Mouse (Mus musculus): ENCODE data around the gene Tfcp2l1. TPM values are rescaled to one million over a fixed set of nuclear protein-coding genes. Genes with fewer than 3 reads are reported as not detected.
"Not testable (repeated sequence)": the region's sequence is repeated elsewhere in the genome, so short reads cannot be mapped to it uniquely, and the experiment has no call there.

Tfcp2l1 gene
- total and polyA plus RNA-seq, 2 experiments from 2014 or later, result 0.68 to 3.1 TPM

DNA sequence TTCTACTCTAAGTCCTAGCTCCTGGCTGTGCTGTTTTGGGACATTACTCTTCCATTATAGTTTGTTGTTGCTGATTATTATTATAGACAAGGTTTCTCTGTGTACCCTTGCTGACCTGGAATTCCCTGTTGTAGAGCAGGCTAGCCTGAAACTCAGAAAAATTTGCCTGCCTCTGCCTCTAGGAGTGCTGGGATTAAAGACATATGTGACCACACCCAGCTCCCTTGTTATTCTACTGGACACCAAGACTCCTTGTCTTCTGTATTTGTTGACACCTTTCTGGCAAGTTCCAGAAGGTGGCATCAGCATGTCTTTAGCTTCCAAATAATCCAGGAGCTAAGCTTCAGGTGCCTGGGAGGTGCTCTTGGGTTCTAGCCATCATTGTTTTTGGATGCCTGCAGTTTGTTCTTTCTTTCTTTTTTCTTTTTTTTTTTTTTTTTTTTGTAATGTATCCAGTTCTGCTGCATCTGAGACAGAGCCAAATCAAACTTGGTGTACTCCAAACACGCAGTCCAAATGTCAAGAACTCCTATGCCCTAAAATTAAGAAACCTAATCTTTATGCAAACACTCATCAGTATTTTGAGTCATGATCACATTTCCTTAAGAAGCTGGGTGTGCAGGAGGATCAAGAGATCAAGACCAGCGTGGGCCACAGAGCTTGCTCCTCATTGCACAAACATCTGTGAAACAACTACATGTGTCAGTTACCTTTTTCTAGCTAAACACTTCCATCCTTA is 30.1 kb upstream of the Tfcp2l1 start:
- no peak for DNase-seq (ENCODE audit: low spot score)
- H3K4me1 ChIP-seq (ENCODE audit: insufficient read depth, low read length), result no peaks in the 10 kb centered on the region
- H3K9ac ChIP-seq (replicated peaks; ENCODE audit: low read length, poor library complexity, severe bottlenecking), result no peak overlapping the region
- H3K27ac ChIP-seq (ENCODE audit: low read depth, low read length), result no peak overlapping the region
- H3K4me2 ChIP-seq (ENCODE audit: low read depth, low read length, poor library complexity, severe bottlenecking), result no peak overlapping the region
- H3K9me3 ChIP-seq (ENCODE audit: low read length), result no peaks in the 10 kb centered on the region
- H3K4me3 ChIP-seq (ENCODE audit: low read depth, low read length), result no peak overlapping the region
- H3K27me3 ChIP-seq (ENCODE audit: insufficient read depth, low read length), result no peaks in the 10 kb centered on the region
- 87% methylated on average over 2 of the region's 2 CpGs for WGBS
- TF ChIP-seq CTCF (IDR thresholded peaks at IDR 0.05), result no peak
- ATAC-seq (ENCODE audit: low FRiP score), result no peak
- H3K36me3 ChIP-seq (ENCODE audit: insufficient read depth, low read length), result peaks cover 72% of the 10 kb centered on the region

GRCm38 (mm10) chr1:118598339-118598738 is 29.4 kb upstream of the Tfcp2l1 start:
- DNase-seq (ENCODE audit: low spot score) (no peak), ATAC-seq (ENCODE audit: low FRiP score) (no peak)
- no peak overlapping the region for H3K27ac ChIP-seq (ENCODE audit: low read depth, low read length)
- no peak for TF ChIP-seq CTCF (IDR thresholded peaks at IDR 0.05)
- no peaks in the 10 kb centered on the region for H3K4me1 ChIP-seq (ENCODE audit: insufficient read depth, low read length)
- peaks cover 73% of the 10 kb centered on the region for H3K36me3 ChIP-seq (ENCODE audit: insufficient read depth, low read length)
- no peak overlapping the region for H3K9ac ChIP-seq (replicated peaks; ENCODE audit: low read length, poor library complexity, severe bottlenecking)
- no peaks in the 10 kb centered on the region for H3K27me3 ChIP-seq (ENCODE audit: insufficient read depth, low read length)
- H3K4me3 ChIP-seq (ENCODE audit: low read depth, low read length), result no peak overlapping the region
- WGBS, result 84% methylated on average over 3 of the region's 3 CpGs
- no peaks in the 10 kb centered on the region for H3K9me3 ChIP-seq (ENCODE audit: low read length)
- no peak overlapping the region for H3K4me2 ChIP-seq (ENCODE audit: low read depth, low read length, poor library complexity, severe bottlenecking)

DNA sequence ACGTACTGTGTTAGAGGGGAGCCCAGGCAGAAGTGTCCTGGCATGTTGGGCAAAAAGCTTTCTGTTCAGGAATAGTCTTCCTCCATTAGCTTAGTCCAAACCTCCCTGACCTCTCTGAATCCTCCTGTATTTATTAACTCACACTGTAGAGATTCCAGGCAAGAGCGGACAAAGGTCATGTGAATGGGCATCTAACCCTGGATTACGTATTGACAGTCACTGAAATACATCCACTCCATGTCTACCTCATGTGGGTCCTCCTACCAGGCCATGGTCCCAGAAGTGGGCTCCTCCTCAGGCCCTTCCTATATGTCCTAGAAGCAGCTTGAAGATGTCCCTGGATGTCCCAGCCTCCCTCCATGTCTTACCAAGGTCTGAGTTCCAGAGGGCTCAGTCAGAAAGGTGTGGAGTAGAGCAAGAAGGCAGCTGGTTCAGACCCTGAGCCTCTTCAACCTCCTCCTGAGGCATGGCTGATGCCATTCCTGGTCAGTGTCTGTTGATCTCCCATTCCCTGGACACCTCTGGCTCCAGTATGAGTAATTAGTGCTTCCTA is 14.0 kb upstream of the Tfcp2l1 start:
- H3K27ac ChIP-seq (ENCODE audit: low read depth, low read length), result no peak overlapping the region
- no peaks in the 10 kb centered on the region for H3K4me1 ChIP-seq (ENCODE audit: insufficient read depth, low read length)
- no peak overlapping the region for H3K4me2 ChIP-seq (ENCODE audit: low read depth, low read length, poor library complexity, severe bottlenecking)
- no peak overlapping the region for H3K4me3 ChIP-seq (ENCODE audit: low read depth, low read length)
- no peak for TF ChIP-seq CTCF (IDR thresholded peaks at IDR 0.05)
- ATAC-seq (ENCODE audit: low FRiP score) (no peak), DNase-seq (ENCODE audit: low spot score) (no peak)
- no peaks in the 10 kb centered on the region for H3K27me3 ChIP-seq (ENCODE audit: insufficient read depth, low read length)
- H3K9me3 ChIP-seq (ENCODE audit: low read length), result no peaks in the 10 kb centered on the region
- no peak overlapping the region for H3K9ac ChIP-seq (replicated peaks; ENCODE audit: low read length, poor library complexity, severe bottlenecking)
- H3K36me3 ChIP-seq (ENCODE audit: insufficient read depth, low read length), result peaks cover 9% of the 10 kb centered on the region
- 85% methylated on average over 3 of the region's 3 CpGs for WGBS

- DNase-seq (ENCODE audit: low spot score); H3K4me2 ChIP-seq (ENCODE audit: low read depth, low read length, poor library complexity, severe bottlenecking); H3K27me3 ChIP-seq (ENCODE audit: insufficient read depth, low read length); H3K36me3 ChIP-seq (ENCODE audit: insufficient read depth, low read length); H3K27ac ChIP-seq (ENCODE audit: low read depth, low read length); ATAC-seq (ENCODE audit: low FRiP score); H3K9me3 ChIP-seq (ENCODE audit: low read length); H3K4me3 ChIP-seq (ENCODE audit: low read depth, low read length); H3K4me1 ChIP-seq (ENCODE audit: insufficient read depth, low read length); H3K9ac ChIP-seq (replicated peaks; ENCODE audit: low read length, poor library complexity, severe bottlenecking): not testable (repeated sequence)
- WGBS, result 95% methylated on average over 4 of the region's 5 CpGs
Measured at GRCm38 (mm10) chr1:118621055-118621454, 6.7 kb upstream of the Tfcp2l1 start.

GRCm38 (mm10) chr1:118622857-118623256 is 4.9 kb upstream of the Tfcp2l1 start:
- Histone ChIP-seq H3K9me3 (ENCODE audit: low read length) (no peaks in the 10 kb centered on the region), H3K4me1 (ENCODE audit: insufficient read depth, low read length) (0 out of 2 replicates have a peak, but pooled peaks cover 3% of the 10 kb centered on the region), H3K4me3 (ENCODE audit: low read depth, low read length) (no peak overlapping the region), H3K9ac (replicated peaks; ENCODE audit: low read length, poor library complexity, severe bottlenecking) (no peak overlapping the region), H3K27me3 (ENCODE audit: insufficient read depth, low read length) (no peaks in the 10 kb centered on the region), H3K4me2 (ENCODE audit: low read depth, low read length, poor library complexity, severe bottlenecking) (no peak overlapping the region), H3K36me3 (ENCODE audit: insufficient read depth, low read length) (no peaks in the 10 kb centered on the region), H3K27ac (ENCODE audit: low read depth, low read length) (no peak overlapping the region)
- 53% methylated on average over 3 of the region's 3 CpGs for WGBS
- no peak for TF ChIP-seq CTCF (IDR thresholded peaks at IDR 0.05)
- ATAC-seq (ENCODE audit: low FRiP score), result no peak
- DNase-seq (ENCODE audit: low spot score), result no peak

DNA sequence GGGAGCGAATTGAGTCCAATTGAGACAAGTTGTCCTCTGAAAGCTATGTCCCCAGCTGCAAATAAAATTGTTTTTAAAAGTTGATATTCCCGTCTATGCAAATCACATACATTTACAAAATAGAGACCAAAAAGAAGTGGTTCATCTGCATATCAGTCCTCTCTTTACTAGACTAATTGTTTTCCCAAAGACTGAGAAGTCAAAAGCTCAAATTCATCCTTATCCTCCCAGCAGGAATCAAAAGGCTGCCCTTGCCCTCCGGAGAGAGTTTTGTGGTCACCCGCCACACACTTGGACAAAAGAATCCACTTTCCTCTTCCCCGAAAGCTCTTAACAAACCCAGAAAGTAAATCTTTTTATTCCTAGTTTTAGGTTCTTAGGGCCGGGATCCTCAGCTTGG is 2.3 kb upstream of the Tfcp2l1 start:
- DNase-seq (ENCODE audit: low spot score) (no peak), ATAC-seq (ENCODE audit: low FRiP score) (no peak)
- no peaks in the 10 kb centered on the region for H3K9me3 ChIP-seq (ENCODE audit: low read length)
- H3K36me3 ChIP-seq (ENCODE audit: insufficient read depth, low read length), result no peaks in the 10 kb centered on the region
- H3K4me3 ChIP-seq (ENCODE audit: low read depth, low read length), result no peak overlapping the region
- H3K9ac ChIP-seq (replicated peaks; ENCODE audit: low read length, poor library complexity, severe bottlenecking), result no peak overlapping the region
- H3K27ac ChIP-seq (ENCODE audit: low read depth, low read length), result no peak overlapping the region
- H3K4me2 ChIP-seq (ENCODE audit: low read depth, low read length, poor library complexity, severe bottlenecking), result no peak overlapping the region
- no peaks in the 10 kb centered on the region for H3K27me3 ChIP-seq (ENCODE audit: insufficient read depth, low read length)
- WGBS, result 28% methylated on average over 6 of the region's 6 CpGs
- 0 out of 2 replicates have a peak, but pooled peaks cover 3% of the 10 kb centered on the region for H3K4me1 ChIP-seq (ENCODE audit: insufficient read depth, low read length)
- no peak for TF ChIP-seq CTCF (IDR thresholded peaks at IDR 0.05)

Measured in midbrain, postnatal 0 days (tissue).